Mouse (Mus musculus) kidney, embryonic 16.5 days (tissue): ENCODE results near the gene Slc10a6. TPM values are rescaled to one million over a fixed set of nuclear protein-coding genes. Genes with fewer than 3 reads are reported as not detected.

Experiments used
- ATAC-seq: fragments of 200-750 bp; cut with Nextera tagmentation; 2 replicates; pipeline ENCODE4 v1.8.0; 2017; ENCODE audit warnings: moderate TSS enrichment; ENCODE audit not compliant: low FRiP score, low TSS enrichment
- H3K27ac ChIP-seq: fragments of 300-500 bp; sonication (generic); 2 replicates; pipeline ENCODE4 v1.5.1; 2014; ENCODE audit warnings: low read length
- H3K27me3 ChIP-seq: fragments of 300-500 bp; sonication (generic); 2 replicates; pipeline ENCODE4 v1.6.1; 2014; ENCODE audit warnings: low read length, control low read depth, mixed read lengths; ENCODE audit not compliant: insufficient read depth
- H3K36me3 ChIP-seq: fragments of 300-500 bp; sonication (generic); 2 replicates; pipeline ENCODE4 v1.6.1; 2014; ENCODE audit warnings: low read length, control low read depth, mixed read lengths; ENCODE audit not compliant: insufficient read depth
- H3K4me1 ChIP-seq: fragments of 300-500 bp; sonication (generic); 2 replicates; pipeline ENCODE4 v1.6.1; 2014; ENCODE audit warnings: low read length, control low read depth, mixed read lengths; ENCODE audit not compliant: insufficient read depth
- H3K4me2 ChIP-seq: fragments of 300-500 bp; sonication (generic); replicated peaks from 2 replicates; pipeline ENCODE4 v1.6.1; 2014; ENCODE audit warnings: low read depth, low read length
- H3K4me3 ChIP-seq: fragments of 300-500 bp; sonication (generic); 2 replicates; pipeline ENCODE4 v1.5.1; 2014; ENCODE audit warnings: mild to moderate bottlenecking, low read length
- H3K9ac ChIP-seq: fragments of 300-500 bp; sonication (generic); replicated peaks from 2 replicates; pipeline ENCODE4 v1.6.1; 2014; ENCODE audit warnings: low read length
- H3K9me3 ChIP-seq: fragments of 300-500 bp; sonication (generic); 2 replicates; pipeline ENCODE4 v1.6.1; 2016; ENCODE audit warnings: low read length, control low read depth
- WGBS: fragments of 180-500 bp; shearing (Covaris S2); extraction: QIAGEN DNeasy Blood & Tissue Kit; methylation state at CpG from one replicate; pipeline ENCODE4 v1.1.7; 2014; 5-methylcytosine and 5-hydroxymethylcytosine counted together
- polyA plus RNA-seq: library from polyadenylated mRNA; unstranded; fragments of >200 nt; fragmentation: Nextera tagmentation; extraction: Ambion mirVana; gene quantifications from 2 replicates; pipeline ENCODE4 v1.2.1, GENCODE M21; 2015

The Slc10a6 gene
- polyA plus RNA-seq, 1 experiment from 2014 or later, result 0.11 TPM

GRCm38 (mm10) chr5:103603115-103603893 is 25.9 kb downstream of the Slc10a6 start:
- no peak overlapping the region for H3K27ac ChIP-seq

GRCm38 (mm10) chr5:103598881-103599280 is 30.3 kb downstream of the Slc10a6 start:
- no peak for ATAC-seq
- no peak overlapping the region for H3K4me2 ChIP-seq
- H3K4me1 ChIP-seq, result no peaks in the 10 kb centered on the region
- WGBS, result 76% methylated on average over 5 of the region's 5 CpGs
- H3K27ac ChIP-seq, result no peak overlapping the region
- H3K9ac ChIP-seq, result no peak overlapping the region
- no peaks in the 10 kb centered on the region for H3K9me3 ChIP-seq
- no peak overlapping the region for H3K4me3 ChIP-seq
- H3K27me3 ChIP-seq, result no peaks in the 10 kb centered on the region
- H3K36me3 ChIP-seq, result peaks cover 13% of the 10 kb centered on the region

More at GRCm38 (mm10) chr5:103603115-103603893, 25.9 kb downstream of the Slc10a6 start:
- Histone ChIP-seq H3K9ac (no peak overlapping the region), H3K9me3 (no peaks in the 10 kb centered on the region), H3K27me3 (no peaks in the 10 kb centered on the region), H3K4me3 (no peak overlapping the region), H3K36me3 (0 out of 2 replicates have a peak, but pooled peaks cover 6% of the 10 kb centered on the region), H3K4me2 (no peak overlapping the region), H3K4me1 (no peaks in the 10 kb centered on the region)
- 78% methylated on average over 11 of the region's 11 CpGs for WGBS
- no peak for ATAC-seq

GRCm38 (mm10) chr5:103598264-103598663 is 30.9 kb downstream of the Slc10a6 start:
- Histone ChIP-seq H3K4me2 (no peak overlapping the region), H3K4me3 (no peak overlapping the region), H3K4me1 (no peaks in the 10 kb centered on the region), H3K9ac (no peak overlapping the region), H3K27ac (no peak overlapping the region), H3K9me3 (no peaks in the 10 kb centered on the region), H3K27me3 (no peaks in the 10 kb centered on the region), H3K36me3 (peaks cover 17% of the 10 kb centered on the region)
- 81% methylated on average over 9 of the region's 9 CpGs for WGBS
- no peak for ATAC-seq

- Histone ChIP-seq H3K9me3 (no peaks in the 10 kb centered on the region), H3K4me1 (no peaks in the 10 kb centered on the region), H3K27ac (no peak overlapping the region), H3K36me3 (peaks cover 19% of the 10 kb centered on the region), H3K4me3 (no peak overlapping the region), H3K9ac (no peak overlapping the region), H3K27me3 (no peaks in the 10 kb centered on the region), H3K4me2 (no peak overlapping the region)
- no peak for ATAC-seq
- 53% methylated on average over 6 of the region's 6 CpGs for WGBS
Measured at GRCm38 (mm10) chr5:103597604-103598003, 31.6 kb downstream of the Slc10a6 start.

DNA sequence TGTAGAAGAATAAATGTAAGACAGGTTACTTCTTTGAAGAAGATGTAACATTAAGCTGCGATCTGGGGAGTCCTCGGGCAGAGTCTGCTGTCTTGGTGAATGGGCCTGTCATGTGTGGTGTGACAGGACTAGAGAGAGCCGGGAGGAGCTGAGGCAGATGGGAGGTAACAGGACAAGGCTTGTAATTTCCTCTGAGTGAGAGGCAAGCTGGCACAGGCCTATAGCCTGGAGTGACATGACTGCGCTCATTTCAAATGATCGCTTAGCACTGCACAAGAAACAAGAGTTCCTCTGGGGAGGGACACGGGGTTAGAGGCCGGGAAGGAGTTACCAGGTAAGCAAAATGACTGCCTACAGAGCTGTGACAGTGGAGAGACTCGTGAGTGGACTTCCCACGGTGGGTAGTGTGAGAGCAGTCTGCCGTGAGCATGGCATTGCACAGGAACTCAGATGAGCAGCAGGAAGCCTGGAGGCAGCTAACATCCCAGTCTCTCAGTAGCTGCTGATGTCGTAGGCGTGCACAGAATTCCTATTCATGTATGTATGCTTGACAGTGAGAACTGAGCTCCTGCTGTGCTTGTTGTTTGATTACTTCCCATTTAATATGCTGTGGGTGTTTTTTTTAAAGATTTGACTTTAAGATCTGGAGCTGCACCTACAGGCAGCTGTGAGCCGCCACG is 32.6 kb downstream of the Slc10a6 start:
- 73% methylated on average over 14 of the region's 14 CpGs for WGBS
- Histone ChIP-seq H3K4me3 (no peak overlapping the region), H3K9ac (no peak overlapping the region), H3K27ac (no peak overlapping the region), H3K27me3 (no peaks in the 10 kb centered on the region), H3K4me1 (no peaks in the 10 kb centered on the region), H3K9me3 (no peaks in the 10 kb centered on the region), H3K4me2 (no peak overlapping the region), H3K36me3 (peaks cover 24% of the 10 kb centered on the region)
- no peak for ATAC-seq

DNA sequence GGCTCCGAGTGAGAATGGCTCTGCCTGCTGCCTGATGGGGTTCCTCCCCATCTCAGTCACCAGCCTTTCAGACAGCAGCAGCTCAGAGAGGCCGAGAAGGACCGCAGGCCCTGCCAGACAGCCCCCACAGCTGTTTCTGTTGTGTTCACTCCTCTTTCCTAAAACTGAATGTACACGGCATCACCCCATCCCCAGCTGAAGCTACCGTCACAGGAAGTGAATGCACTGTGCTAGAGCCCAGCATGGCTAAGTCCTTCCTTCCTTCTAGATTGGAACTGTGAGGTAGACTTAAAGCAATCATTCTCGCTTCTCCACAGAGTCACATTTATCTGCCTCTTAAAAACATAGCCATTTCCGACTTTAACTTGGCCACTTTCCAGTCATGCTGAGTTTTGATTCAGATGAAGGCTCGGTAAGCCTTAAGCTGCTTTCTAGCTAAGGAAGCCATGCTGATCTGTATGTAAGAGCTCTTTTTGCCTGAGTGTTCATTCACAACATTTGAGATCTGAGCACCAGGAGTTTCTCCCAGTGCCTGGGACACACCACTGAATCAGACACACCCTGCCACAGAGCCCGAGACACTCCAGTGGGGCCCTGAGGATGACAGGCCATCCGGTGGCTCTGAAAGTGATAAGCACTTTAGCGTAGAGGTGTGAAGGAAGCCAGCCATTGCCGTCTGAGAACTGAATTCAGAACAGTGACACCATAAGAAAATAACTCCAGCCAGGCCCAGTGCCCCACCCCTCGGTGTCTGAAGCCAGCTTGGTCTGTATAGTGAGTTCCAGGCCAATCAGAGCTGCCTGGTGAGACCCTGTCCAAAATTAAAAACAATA is 33.6 kb downstream of the Slc10a6 start:
- no peak for ATAC-seq
- WGBS, result 46% methylated on average over 13 of the region's 13 CpGs
- Histone ChIP-seq H3K4me2 (no peak overlapping the region), H3K36me3 (peaks cover 29% of the 10 kb centered on the region), H3K4me1 (no peaks in the 10 kb centered on the region), H3K4me3 (no peak overlapping the region), H3K27ac (0 out of 2 replicates have a peak overlapping the region, but pooled peaks have one; percentile 27), H3K9ac (no peak overlapping the region), H3K9me3 (no peaks in the 10 kb centered on the region), H3K27me3 (no peaks in the 10 kb centered on the region)

DNA sequence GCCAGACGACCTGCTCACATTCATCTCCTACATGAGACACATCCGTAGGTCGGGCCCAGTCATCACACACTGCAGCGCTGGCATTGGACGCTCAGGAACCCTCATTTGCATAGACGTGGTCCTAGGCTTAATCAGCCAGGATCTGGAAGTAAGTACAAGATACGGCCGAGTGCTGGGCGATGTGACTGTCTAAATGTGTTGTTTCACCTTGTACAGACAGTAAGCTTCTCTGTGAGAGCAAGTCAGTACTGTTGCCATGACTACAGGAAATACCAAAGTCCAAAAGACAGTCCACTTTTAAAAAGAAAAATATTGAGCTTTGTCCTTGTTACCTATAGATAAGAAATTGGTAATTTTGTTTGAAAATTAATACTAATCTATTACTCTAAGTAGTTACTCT is 35.6 kb downstream of the Slc10a6 start:
- Histone ChIP-seq H3K4me2 (no peak overlapping the region), H3K9ac (no peak overlapping the region), H3K9me3 (no peaks in the 10 kb centered on the region), H3K36me3 (peaks cover 26% of the 10 kb centered on the region), H3K4me3 (no peak overlapping the region), H3K27me3 (no peaks in the 10 kb centered on the region), H3K4me1 (no peaks in the 10 kb centered on the region), H3K27ac (no peak overlapping the region)
- ATAC-seq, result no peak
- WGBS, result 84% methylated on average over 9 of the region's 9 CpGs

DNA sequence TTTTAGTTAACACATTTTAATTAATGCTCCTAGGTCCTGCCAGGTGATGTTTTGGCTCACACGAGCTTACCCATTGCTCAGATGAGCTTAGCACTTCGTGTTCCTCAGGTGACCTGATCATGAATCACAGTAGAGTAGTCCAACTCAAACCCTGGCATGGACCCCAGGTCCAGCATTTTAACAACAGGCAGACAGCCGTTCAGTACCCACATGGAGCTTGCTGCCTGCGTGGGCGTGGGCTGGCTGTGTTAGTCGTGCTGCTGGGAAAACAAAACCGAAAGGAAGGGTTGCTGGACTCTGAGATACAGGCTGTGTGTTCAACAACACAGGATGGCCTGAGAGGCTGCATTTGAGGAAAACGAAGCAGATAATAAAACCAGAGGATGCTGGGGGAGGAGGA is 36.5 kb downstream of the Slc10a6 start:
- WGBS, result 58% methylated on average over 8 of the region's 8 CpGs
- Histone ChIP-seq H3K9ac (no peak overlapping the region), H3K36me3 (peaks cover 27% of the 10 kb centered on the region), H3K27me3 (no peaks in the 10 kb centered on the region), H3K9me3 (no peaks in the 10 kb centered on the region), H3K27ac (no peak overlapping the region), H3K4me3 (no peak overlapping the region), H3K4me1 (no peaks in the 10 kb centered on the region), H3K4me2 (no peak overlapping the region)
- ATAC-seq, result no peak

DNA sequence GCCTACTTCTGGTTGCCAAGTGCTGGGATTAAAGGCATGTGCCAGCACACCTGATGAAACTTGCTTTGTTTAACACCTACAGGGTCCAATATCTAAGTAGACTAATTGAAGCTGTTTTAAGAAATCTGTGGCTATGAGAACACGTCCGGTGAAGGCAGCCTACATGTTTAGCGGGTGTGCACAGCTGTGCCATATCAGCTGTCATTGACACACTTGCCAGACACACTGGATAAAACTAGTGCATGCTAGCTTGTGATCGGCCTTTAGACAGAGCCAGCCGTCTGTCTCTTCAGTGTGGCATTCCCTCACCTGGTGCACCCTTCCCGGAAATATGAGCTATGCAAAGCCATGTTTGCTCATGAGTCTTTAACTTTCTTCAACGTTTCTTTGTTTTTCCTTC is 37.4 kb downstream of the Slc10a6 start:
- 55% methylated on average over 7 of the region's 7 CpGs for WGBS
- no peak overlapping the region for H3K9ac ChIP-seq
- H3K9me3 ChIP-seq, result no peaks in the 10 kb centered on the region
- H3K4me2 ChIP-seq, result no peak overlapping the region
- peaks cover 35% of the 10 kb centered on the region for H3K36me3 ChIP-seq
- no peaks in the 10 kb centered on the region for H3K27me3 ChIP-seq
- H3K4me1 ChIP-seq, result no peaks in the 10 kb centered on the region
- ATAC-seq, result no peak
- no peak overlapping the region for H3K4me3 ChIP-seq
- H3K27ac ChIP-seq, result no peak overlapping the region
